Mouse (Mus musculus) neutrophil, adult 83 days (primary cell): Measurements from ENCODE around the gene Rpp38. TPM values are rescaled to one million over a fixed set of nuclear protein-coding genes. Genes with fewer than 3 reads are reported as not detected.

Experiments
- total RNA-seq, 2 experiments: library from RNA; stranded (reverse); gene quantifications; one replicate each; pipeline ENCODE4 v1.2.4; 2023

Gene Rpp38
- 1 to 10 TPM; 1.1 to 1.9 TPM for total RNA-seq

GRCm38 (mm10) chr2:3332484-3333242, at the start of gene Rpp38:
Gene Rpp38 (minus strand): TSS chr2:3332643.

GRCm38 (mm10) chr2:3335611-3336301, 3.3 kb upstream of the Rpp38 start, which contains the start of gene Acbd7:
Gene Acbd7 (plus strand): TSS chr2:3336168.

GRCm38 (mm10) chr2:3283602-3284472, 48.6 kb downstream of the Rpp38 start, which contains the start of gene Nmt2:
Gene Nmt2 (plus strand): TSS chr2:3284212.

Other genes with a start within 250 kb of the Rpp38 start
- gene Fam171a1, start 218.4 kb downstream of the Rpp38 start, total RNA-seq: under 1 TPM; 0.18 to 0.42 TPM
- 1 to 10 TPM; 6.9 to 7.8 TPM for gene Nmt2, start 48.4 kb downstream of the Rpp38 start, total RNA-seq
- gene Acbd7, start 3.5 kb upstream of the Rpp38 start, total RNA-seq: not detected
- not detected for gene Olah, start 64.6 kb upstream of the Rpp38 start, total RNA-seq
- gene Meig1, start 90.0 kb upstream of the Rpp38 start, total RNA-seq: 1 to 10 TPM in 1 of 2 experiments, under 1 TPM in 1; 0.70 to 1.3 TPM
- gene Dclre1c, start 91.5 kb upstream of the Rpp38 start, total RNA-seq: 10 to 100 TPM; 34.9 to 38.9 TPM
- 1 to 10 TPM; 2.2 to 2.6 TPM for gene Suv39h2, start 142.4 kb upstream of the Rpp38 start, total RNA-seq
- 10 to 100 TPM; 21.8 to 27.9 TPM for gene Gm45902, start 180.1 kb upstream of the Rpp38 start, total RNA-seq
- gene Hspa14, start 180.2 kb upstream of the Rpp38 start, total RNA-seq: 100 to 1,000 TPM in 1 of 2 experiments, 10 to 100 TPM in 1; 85.9 to 103 TPM
- gene Cdnf, start 180.4 kb upstream of the Rpp38 start, total RNA-seq: under 1 TPM; 0.50 to 0.57 TPM
- gene Fam107b, start 237.8 kb upstream of the Rpp38 start, total RNA-seq: 100 to 1,000 TPM; 272 to 312 TPM